Mouse (Mus musculus) CD8-positive naive resting alpha-beta T cell, adult 2 months (primary cell): ENCODE results near the gene Psme3.
A peak's percentile ranks its signal among the peaks of the same experiment; 100 is the strongest.
"Not testable (repeated sequence)": the region's sequence is repeated elsewhere in the genome, so short reads cannot be mapped to it uniquely, and the experiment has no call there.

Experiments used
- DNase-seq, 2 experiments: peaks; one replicate each; pipeline ENCODE4 v3.0.0; 2022; ENCODE audit warnings: low read depth in 2 of 2, low spot score in 2 of 2

Gene Psme3

DNA sequence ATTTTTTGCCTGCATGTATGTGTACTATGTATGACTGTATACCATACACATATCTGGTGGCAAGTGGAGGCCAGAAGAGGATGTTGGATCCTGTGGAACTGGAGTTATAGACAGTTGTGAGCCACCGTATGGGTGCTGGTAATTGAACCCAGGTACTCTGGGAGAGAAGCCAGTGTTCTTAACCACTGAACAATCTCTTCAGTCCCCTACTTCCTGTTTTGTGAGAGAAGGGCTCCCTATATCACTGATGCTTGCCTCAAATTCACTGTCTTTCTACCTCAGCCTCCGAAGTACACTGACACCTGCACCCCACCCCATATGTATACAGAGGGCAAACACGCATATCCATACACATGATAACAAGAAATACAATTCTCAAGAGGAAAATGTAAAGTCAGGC, 4.9 kb upstream of the Psme3 start:
- no peak for DNase-seq

DNA sequence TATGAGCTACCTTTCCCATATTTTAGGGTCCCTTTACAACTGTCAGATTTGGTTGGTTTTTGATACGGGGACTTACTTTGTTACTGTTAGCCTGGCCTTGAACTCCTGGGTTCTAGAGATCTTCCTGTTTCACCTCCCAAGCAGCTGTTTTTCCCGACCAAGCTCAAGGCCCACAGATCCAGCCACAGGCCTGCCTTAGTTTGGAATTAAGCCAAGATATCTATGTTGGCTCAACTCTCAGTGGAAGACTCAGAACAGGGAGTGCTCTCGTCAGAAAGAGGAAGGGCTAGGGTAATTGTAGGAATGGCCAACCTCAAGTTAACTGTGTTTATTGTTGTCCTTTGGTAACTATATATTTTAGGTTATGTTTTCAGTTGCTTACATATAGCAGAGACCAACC, 3.9 kb upstream of the Psme3 start:
- DNase-seq = no peak

DNA sequence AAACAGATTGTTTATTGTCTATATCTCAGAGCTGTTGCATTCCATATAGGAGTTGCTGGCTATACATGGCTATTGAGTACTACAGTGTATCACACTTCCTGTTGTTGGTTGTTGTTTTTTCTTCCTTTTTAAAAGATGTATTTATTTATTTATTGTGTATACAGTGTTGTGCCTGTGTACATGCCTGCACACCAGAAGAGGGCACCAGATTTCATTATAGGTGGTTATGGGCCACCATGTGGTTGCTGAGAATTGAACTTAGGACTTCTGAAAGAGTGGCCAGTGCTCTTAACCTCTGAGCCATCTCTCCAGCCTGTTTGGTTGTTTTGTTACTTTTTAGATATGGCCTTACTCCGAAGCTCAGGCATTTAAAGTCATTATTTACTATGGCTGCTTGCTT, 1.4 kb upstream of the Psme3 start:
- no peak for DNase-seq

DNA sequence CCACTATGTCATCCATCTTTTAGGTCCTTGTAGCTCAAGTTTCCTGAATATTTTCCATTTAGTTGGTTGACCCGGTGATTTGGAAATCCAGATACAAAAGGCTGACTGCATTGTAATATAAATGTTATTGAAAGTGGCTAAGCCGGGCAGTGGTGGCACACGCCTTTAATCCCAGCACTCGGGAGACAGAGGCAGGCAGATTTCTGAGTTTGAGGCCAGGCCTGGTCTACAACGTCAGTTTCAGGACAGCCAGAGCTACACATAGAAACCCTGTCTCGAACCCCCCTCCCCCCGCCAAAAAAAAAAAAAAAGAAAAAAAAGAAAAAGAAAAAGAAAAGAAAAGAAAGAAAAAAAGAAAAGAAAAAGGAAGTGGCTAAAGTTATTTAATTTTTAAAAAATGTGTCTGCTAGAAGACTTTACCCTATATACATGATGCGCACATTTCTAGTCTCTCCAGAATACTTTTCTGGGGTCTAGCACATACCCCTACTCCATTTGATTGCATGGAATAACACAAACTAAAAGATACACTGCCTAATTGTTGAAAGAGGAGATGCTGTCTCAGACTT, 847 bp upstream of the Psme3 start:
- no peak for DNase-seq

DNA sequence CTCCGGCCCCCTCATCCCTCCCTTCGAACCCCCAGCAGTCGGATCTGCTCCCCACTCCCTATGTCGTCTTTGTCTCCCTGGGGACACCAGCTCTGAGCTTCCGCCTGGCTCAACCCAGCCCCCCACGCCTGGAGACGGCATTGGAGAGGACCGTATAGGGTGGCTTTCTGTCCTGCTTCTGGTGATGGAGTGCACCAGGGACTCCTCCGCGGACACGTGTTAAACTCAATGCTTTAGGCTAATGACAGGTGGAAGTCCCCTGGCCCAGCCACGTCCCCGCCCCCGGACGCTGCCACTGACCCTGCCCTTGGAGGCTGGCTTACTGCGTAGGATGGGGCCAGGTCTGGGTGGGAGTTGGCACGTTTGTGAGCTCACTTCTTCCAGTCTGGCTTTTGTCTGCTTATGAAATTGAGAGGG, 496 bp downstream of the Psme3 start:
- no peak for DNase-seq

DNA sequence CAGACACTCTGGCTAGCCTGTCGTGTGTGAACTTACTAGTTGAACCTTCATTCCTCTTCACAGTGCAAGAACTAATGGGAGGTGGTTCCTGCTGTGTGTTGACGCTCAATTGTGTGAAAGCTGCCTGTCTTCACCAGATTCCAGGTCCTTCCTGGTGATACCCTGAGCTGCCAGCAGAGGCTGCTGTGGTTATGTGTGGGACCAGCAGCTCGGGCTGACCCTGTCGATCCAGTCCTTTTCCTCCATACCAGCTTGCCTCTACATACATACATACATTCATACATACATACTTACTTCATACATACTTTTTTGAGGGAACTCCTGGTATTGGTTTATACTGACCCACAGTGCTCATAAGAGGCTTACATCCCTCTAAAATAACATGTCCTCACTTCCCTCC, 7.6 kb downstream of the Psme3 start:
- peak; percentile 23 to 40 for DNase-seq

DNA sequence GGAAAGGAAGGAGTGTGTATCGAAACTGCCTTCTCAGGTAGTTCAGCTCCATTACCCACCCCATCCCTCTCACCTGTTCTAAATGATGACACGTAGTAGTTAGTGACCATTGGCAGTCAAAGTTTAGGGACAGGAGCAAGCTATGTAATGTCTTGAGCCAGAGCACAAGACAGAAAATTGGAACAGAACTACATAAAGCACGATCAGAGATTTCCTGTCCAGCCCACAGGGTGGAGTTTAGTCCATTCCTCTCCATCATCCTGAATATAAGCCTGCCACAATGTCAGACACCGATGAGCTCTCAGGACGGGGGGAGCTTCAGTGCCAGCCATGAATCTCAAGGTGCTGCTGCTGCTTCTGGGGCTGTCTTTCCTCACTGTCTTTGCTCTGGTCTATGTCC, 8.8 kb downstream of the Psme3 start, which contains the start of gene Aoc2:
Gene Aoc2 (plus strand): TSS at position 301 of the 400 bp plus-strand sequence.
- no peak for DNase-seq

DNA sequence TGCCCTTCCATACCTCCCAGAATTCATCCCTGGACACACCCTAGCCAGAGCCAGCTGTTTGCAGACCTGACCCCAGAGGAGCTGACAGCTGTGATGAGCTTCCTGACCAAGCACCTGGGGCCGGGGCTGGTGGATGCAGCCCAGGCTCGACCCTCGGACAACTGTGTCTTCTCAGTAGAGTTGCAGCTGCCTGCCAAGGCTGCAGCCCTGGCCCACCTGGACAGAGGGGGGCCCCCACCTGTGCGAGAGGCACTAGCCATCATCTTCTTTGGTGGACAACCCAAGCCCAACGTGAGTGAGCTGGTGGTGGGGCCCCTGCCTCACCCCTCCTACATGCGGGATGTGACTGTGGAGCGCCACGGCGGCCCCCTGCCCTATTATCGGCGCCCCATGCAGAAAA, 9.2 kb downstream of the Psme3 start:
- DNase-seq = not testable (repeated sequence)

DNA sequence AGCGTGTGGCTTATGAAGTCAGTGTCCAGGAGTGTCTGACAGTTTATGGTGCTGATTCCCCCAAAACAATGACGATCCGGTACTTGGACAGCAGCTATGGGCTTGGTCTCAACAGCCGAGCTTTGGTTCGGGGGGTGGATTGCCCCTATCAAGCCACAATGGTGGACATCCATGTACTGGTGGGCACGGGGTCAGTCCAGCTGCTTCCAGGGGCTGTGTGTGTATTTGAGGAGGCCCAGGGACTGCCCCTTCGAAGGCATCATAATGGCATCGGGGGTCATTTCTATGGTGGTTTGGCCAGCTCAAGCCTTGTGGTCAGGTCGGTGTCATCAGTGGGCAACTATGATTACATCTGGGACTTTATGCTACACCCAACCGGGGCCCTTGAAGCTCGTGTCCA, 10.1 kb downstream of the Psme3 start:
- DNase-seq = no peak

DNA sequence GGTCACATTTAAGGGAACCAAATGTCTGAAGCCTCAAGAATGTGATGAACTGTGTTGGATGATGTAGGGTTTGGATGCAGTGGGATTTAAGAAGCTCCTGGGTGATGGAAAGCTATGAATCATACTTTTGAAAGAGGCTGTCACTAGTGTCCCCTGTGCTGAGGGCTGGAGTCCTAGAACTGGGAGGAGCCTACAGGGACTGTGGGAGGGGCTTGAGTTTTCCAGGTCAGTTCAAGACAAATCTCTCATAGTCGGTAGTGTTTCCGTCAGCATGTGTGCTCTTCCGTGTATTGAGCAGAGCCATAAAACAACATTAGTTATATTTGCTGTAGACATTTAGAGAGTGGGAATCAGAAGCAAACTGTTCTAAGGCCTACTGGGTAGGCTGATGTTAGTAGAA, 11.3 kb downstream of the Psme3 start:
- DNase-seq = no peak

DNA sequence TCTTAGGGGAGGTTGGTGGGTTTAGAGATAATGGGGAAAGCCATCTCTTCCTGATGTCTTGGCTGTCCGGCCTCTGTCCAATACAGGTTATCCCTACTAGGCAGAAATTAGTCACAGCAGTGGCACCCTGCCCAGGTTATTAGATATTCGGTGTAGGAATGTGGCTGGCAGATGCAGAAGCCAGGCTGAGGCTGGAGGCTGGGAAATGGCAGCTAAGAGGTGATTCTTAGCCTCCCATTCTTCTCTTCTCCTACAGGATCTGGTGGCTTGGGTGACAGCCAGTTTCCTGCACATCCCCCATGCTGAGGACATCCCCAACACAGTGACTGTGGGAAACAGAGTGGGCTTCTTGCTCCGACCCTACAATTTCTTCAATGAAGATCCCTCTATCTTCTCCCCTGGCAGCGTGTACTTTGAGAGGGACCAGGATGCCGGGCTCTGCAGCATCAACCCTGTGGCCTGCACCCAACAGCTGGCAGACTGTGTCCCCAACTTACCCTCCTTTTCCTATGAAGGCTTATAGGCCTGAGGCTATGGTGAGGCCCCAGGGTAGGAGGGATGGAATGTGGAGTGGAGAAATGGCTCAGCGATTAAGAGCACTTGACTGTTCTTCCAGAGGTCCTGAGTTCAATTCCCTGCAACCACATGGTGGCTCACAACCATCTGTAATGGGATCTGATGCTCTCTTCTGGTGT, 13.1 kb downstream of the Psme3 start:
- no peak for DNase-seq

DNA sequence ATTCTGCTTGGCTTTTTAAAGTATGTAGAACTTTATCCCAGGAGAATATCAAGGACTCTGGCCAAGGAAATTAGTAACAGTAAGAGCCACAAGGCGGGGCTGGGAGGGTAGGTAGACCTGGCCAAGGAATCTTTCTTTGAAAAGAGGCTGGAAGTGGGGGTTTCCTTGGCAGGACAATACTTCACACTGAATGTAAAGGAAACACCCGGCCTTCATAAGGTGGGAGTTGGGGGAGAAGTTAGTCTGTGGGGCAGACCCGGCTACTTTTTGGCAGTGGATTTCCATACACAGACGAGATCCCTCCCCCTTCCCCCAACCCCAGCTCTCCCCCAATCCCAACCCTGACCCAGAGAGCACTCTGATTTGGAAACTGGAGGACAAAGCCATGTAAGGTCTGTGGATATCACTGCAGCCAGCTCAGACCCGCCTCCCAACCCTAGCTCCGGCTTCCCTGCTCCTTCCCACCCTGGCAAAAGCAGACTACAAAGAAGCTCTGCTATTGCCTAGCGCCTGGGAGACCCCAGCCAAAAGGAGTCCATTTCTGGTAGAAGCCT, 14.4 kb downstream of the Psme3 start, which contains the start of gene Aoc3:
Gene Aoc3 (plus strand): TSS at position 235 of the 554 bp plus-strand sequence.
- no peak for DNase-seq

DNA sequence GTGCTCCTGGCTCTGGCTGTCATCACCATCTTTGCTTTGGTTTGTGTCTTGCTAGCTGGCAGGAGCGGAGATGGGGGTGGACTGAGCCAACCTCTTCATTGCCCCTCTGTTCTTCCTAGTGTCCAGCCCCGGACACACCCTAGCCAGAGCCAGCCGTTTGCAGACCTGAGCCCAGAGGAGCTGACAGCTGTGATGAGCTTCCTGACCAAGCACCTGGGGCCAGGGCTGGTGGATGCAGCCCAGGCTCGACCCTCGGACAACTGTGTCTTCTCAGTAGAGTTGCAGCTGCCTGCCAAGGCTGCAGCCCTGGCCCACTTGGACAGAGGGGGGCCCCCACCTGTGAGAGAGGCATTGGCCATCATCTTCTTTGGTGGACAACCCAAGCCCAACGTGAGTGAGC, 14.9 kb downstream of the Psme3 start:
- DNase-seq = not testable (repeated sequence)

DNA sequence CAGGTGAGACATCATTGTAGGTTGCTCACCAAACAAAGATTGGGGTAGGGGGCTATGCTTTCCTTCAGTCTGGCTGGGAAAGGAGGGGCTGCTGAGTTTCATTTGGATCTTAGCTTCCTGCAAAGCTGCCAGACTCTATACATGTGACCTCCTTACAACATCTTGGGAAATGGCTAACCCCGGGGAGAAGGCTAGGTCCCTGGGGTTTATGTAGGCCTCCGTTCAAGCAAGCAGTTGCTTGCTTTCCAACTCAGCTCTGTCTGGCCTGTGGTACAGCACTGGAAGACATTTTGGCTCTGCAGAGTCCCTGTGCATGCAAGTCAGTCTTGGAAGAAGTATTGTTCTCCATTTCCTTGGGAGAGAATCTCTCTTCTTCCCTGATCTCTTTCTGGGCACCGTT, 16.5 kb downstream of the Psme3 start:
- no peak for DNase-seq

DNA sequence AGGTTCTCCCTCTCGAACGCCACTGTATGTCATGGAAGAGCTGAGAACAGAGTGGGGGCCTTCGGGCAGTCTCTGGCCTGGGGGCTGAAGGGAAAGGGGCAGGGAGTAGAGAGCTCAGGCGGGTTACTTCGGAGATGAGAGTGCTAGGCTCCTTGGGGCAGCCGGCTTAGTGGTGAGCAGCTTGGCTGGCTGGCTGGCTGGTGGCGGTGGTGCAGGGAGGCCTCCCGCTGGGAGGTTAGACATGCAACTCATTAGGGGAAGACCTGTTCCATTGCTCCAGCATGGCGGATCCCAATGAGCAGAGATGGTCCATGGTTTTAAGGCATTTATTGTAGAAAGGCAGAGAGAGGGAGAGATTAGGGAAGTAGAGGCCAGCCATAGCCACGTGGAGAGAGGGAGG, 18.0 kb downstream of the Psme3 start:
- no peak for DNase-seq

DNA sequence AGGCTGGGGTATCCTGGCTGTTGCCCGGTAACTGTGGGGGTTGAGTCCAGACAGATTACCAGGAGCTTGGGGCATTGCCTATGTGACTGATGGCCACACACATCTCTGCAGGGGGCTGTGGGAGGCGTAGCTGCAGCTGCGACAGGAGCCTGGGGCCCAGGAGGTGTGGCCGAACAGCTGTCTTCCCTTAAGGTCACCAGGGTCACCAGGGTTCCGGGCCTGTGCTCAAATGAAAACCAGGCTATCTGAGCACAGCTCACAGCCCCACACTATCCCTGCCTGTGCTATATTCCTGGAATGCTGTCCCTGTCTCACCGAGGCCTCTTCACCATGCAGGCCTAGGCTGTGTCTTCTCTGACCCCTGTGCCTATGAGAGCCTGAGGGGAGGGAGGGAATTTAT, 18.5 kb downstream of the Psme3 start:
- DNase-seq = no peak

DNA sequence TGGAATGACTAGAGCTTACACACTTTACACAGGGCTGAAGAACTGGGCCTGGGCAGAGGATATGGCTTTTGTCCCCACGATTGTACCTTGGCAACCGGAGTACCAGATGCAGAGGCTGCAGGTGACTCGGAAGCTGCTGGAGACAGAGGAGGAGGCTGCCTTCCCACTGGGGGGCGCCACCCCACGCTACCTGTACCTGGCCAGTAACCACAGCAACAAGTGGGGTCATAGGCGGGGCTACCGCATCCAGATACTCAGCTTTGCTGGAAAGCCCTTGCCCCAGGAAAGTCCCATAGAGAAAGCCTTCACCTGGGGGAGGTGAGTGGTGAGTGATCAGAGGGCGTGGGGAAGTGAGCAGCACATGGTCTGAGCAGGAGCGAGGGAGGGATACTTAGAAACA, 19.7 kb downstream of the Psme3 start:
- DNase-seq = no peak

DNA sequence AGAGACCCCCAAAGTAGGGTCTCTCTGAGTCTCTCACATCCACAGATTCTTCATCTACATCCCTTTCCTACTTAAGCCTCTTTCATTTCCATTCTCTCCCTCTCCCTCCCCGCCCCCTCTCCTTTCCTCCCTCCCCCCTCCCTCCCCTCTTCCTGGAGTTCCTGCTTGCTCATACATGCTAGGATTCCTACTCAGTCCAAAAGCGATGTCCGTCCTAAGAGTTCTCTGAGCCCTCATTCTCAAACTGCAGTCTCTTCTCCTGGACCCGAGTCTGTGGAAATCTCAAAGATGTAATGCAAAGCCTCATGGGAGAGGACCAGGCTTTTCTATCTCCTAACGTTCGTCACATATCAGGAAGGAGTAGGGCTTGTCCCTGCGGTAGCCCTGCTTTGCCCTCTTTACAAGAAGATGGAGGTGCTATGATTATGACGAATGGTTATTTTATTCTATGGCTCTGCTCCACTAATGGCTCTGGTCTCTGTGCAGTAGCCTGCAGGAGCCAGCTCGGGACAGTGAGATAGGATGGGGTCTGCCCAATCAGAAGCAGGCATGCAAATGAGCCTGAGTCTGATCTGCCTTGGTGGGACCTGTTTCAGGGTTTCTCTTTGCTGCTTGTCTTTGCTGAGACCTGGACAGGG, 22.2 kb downstream of the Psme3 start:
- DNase-seq = no peak

DNA sequence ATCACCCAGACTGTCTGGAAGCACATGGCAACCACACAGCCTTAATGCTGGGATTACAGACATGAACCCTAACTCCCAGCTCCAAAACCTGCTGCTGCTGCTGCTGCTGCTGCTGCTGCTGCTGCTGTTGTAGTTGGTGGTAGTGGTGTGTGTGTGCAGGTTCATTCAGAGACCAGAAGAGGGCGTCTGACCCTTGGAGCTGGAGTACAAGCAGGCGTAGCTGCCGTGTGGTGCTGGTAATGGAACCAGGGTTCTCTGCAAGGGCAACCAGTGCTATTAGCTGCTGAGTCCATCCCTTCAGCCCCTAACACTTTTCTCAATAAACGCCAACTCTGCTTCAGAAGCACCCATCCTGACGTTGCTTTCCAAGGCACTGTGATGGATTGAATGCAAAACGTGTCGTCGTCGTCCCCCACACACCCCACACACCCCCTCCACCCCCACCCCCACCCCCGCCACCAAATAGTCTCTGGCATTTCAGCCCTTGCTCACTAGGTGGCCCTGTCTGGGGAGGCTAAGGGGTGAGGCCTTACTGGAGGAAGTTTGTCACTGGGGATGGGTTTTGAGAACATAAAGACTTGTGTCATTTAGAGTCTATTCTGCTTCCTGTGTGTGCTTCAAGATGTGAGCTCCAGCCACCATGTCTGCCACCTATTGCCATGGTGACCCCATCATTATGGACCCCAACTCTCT, 31.2 kb downstream of the Psme3 start:
- no peak for DNase-seq

DNA sequence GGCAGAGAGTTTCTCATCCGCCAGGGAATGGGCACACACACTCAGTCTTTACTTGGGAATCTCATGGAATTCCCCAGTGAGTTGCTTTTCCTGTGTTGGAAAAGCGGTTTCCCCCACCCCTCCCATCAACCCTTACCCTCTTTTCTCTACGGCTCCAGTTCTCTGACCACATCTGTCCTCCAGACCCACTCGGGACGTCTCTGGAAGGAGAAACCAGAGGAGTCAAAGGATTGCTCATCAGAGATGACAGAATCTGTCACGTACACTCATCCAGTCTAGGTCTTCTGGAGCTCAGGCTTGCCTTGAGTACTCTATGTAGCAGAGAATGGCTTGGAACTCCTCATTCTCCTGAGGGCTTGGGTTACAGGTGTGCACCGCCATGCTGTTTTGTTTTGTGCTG, 32.8 kb downstream of the Psme3 start:
- no peak for DNase-seq

DNA sequence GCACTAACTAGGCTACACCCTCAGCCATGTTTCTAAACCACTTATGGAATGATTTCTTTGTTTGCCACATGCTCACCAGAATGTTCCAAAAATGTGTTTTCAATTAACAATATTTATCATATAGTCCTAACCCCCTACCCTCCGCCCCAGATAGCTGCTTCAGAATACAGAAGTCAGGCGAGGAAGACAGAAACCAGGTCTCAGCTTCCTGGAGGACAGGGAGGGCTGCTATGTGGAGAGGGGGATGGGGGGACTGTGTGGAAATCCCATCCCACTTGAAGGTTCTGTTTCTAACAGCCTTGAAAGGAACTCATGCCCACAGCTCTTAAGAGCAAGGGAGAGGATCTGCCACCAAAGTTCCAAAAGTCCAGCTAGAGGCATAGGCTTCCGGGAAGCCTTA, 33.2 kb downstream of the Psme3 start:
- DNase-seq = no peak
